Mouse (Mus musculus): Measurements from ENCODE around the gene Noc2l. TPM values are rescaled to one million over a fixed set of nuclear protein-coding genes. Genes with fewer than 3 reads are reported as not detected.

Gene Noc2l
- 152 and 155 TPM in 2 replicates for polyA plus RNA-seq (2014; fragmentation: Nextera tagmentation; extraction: Ambion mirVana)

DNA sequence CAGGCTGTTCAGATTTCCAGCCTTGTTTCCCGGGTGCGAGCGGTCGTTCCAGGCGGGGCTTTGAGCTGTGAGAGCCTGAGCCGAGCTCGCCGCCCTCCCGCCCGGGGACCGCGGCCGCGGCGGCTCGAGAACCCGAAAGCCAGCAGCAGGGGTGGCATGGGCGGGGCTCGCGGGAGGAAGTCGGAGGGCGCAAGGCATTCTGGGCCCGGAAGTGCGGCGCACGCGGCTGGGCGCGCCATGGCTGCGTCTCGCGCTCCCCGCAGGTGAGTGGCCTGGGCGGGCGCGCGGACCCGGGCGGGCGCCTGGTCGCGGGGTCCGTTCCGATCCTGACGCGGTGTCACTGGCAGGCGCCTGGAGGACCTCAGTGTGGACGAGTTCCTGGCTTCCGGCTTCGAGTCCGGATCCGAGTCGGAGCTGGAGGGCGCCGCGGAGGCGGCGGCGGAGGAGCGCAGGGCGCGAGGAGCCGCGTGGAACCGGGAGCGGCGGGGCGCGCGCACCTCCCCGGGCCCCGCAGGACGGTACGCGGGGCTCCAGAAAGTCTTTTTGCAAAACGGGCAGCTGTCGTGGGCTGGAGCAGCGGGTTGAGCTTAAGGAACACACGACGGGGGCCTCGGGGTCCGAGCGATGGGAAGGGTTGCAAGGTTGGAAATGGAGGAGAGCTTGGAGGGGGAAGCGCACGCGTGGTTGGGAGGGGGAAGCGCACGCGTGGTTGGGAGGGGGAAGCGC, at the start of gene Noc2l:
Gene Noc2l (plus strand): TSS at position 203 of the 726 bp plus-strand sequence.
- Histone ChIP-seq H3K36me3 (ENCODE audit: control insufficient read depth, insufficient read depth, low read length) (peaks cover 45% of the 10 kb centered on the region), H3K4me3 (ENCODE audit: low read depth, low read length) (peak within 1 kb of the TSS; percentile 94), H3K9ac (ENCODE audit: low read depth, low read length) (peak within 1 kb of the TSS; percentile 93), H3K4me1 (replicated peaks; ENCODE audit: control insufficient read depth, insufficient read depth, low read length) (peaks cover 16% of the 10 kb centered on the region), H3K27me3 (replicated peaks; ENCODE audit: control insufficient read depth, insufficient read depth, low read length) (no peaks in the 10 kb centered on the region), H3K9me3 (ENCODE audit: control insufficient read depth, low read length) (no peaks in the 10 kb centered on the region), H3K27ac (ENCODE audit: low read depth, low read length) (peak within 1 kb of the TSS; percentile 99), H3K4me2 (peak within 1 kb of the TSS; percentile 98)
- ATAC-seq (replicated peaks; ENCODE audit: low FRiP score): peak; percentile 86
- WGBS: under 1% methylated on average over 85 of the region's 90 CpGs
- peak; percentile 96 for DNase-seq (ENCODE audit: low spot score)

DNA sequence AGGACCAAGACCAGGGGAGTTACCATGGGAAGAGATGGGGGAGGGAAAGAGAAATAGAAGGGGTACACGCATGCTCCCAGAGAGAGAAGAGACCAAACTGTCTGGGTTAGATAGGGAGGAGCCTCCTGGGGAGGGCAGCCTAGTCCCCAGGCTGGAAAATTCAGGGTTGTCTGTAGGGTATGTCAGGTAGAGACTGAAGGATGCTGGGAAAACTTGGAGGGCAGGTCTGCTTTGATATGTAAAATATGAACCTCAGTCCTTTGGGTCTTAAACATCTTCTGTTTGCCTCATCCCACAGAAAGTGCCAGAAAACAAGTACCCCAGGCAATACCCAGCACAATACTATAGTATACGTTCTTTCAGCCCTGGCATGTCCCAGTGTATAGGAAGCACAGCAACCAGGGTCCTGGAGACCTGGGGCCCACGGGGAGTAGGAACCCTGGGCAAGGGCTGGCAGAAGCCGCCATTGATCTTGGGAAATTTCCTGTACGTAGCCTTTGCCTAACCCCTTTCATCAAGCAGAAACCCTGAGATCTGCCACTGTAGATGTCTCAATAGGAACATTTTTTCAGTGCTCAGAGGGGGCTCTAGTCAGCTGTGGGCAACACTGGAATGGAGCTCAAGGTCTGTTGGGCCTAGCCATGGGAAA, 47.5 kb upstream of the Noc2l start:
- H3K4me3 ChIP-seq (ENCODE audit: low read depth, low read length): no peak overlapping the region
- peak overlapping the region; percentile 16; the same call in 1 of the 2 replicates for H3K9ac ChIP-seq (ENCODE audit: low read depth, low read length)
- H3K36me3 ChIP-seq (ENCODE audit: control insufficient read depth, insufficient read depth, low read length): peaks cover 3% of the 10 kb centered on the region; the same call in 1 of the 2 replicates
- DNase-seq (ENCODE audit: low spot score) (no peak), ATAC-seq (replicated peaks; ENCODE audit: low FRiP score) (no peak)
- 60% methylated on average over 5 of the region's 5 CpGs for WGBS
- peaks cover 70% of the 10 kb centered on the region for H3K4me1 ChIP-seq (replicated peaks; ENCODE audit: control insufficient read depth, insufficient read depth, low read length)
- H3K27ac ChIP-seq (ENCODE audit: low read depth, low read length): no peak overlapping the region
- no peak overlapping the region for H3K4me2 ChIP-seq
- no peaks in the 10 kb centered on the region for H3K9me3 ChIP-seq (ENCODE audit: control insufficient read depth, low read length)
- H3K27me3 ChIP-seq (replicated peaks; ENCODE audit: control insufficient read depth, insufficient read depth, low read length): no peaks in the 10 kb centered on the region

DNA sequence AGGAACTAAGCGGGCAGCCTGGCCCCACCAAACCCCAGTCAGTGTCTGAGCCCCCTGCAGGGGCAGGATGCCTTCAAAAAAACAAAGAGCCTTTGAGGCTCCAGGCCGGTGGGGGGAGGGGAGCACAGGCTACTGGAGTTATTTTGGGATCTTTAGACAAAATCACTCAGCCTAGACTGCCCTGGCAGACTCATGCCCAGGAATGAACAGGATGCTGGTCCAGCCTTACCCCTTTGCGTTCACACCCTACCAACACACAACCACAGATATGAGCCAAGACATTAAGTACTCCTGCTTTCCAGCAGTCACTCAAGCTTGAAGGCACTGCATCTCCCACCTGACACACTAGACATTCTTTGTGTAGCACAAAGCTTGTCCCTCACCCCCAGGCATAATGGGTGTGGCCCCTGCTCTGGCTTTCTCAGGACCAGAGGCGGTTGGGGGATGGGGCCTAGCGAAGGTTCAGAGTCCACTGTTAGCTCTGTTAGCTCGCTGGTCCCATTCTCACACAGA, 46.9 kb upstream of the Noc2l start:
- H3K36me3 ChIP-seq (ENCODE audit: control insufficient read depth, insufficient read depth, low read length): peaks cover 3% of the 10 kb centered on the region; the same call in 1 of the 2 replicates
- H3K4me1 ChIP-seq (replicated peaks; ENCODE audit: control insufficient read depth, insufficient read depth, low read length): peaks cover 72% of the 10 kb centered on the region
- no peaks in the 10 kb centered on the region for H3K9me3 ChIP-seq (ENCODE audit: control insufficient read depth, low read length)
- H3K4me2 ChIP-seq: peak overlapping the region; percentile 26; the same call in 1 of the 2 replicates
- no peaks in the 10 kb centered on the region for H3K27me3 ChIP-seq (replicated peaks; ENCODE audit: control insufficient read depth, insufficient read depth, low read length)
- ATAC-seq (replicated peaks; ENCODE audit: low FRiP score) (no peak), DNase-seq (ENCODE audit: low spot score) (no peak)
- 0 out of 2 replicates have a peak overlapping the region, but pooled peaks have one; percentile 16 for H3K9ac ChIP-seq (ENCODE audit: low read depth, low read length)
- H3K27ac ChIP-seq (ENCODE audit: low read depth, low read length): peak overlapping the region; percentile 39; the same call in 1 of the 2 replicates
- H3K4me3 ChIP-seq (ENCODE audit: low read depth, low read length): no peak overlapping the region
- 36% methylated on average over 6 of the region's 6 CpGs for WGBS

DNA sequence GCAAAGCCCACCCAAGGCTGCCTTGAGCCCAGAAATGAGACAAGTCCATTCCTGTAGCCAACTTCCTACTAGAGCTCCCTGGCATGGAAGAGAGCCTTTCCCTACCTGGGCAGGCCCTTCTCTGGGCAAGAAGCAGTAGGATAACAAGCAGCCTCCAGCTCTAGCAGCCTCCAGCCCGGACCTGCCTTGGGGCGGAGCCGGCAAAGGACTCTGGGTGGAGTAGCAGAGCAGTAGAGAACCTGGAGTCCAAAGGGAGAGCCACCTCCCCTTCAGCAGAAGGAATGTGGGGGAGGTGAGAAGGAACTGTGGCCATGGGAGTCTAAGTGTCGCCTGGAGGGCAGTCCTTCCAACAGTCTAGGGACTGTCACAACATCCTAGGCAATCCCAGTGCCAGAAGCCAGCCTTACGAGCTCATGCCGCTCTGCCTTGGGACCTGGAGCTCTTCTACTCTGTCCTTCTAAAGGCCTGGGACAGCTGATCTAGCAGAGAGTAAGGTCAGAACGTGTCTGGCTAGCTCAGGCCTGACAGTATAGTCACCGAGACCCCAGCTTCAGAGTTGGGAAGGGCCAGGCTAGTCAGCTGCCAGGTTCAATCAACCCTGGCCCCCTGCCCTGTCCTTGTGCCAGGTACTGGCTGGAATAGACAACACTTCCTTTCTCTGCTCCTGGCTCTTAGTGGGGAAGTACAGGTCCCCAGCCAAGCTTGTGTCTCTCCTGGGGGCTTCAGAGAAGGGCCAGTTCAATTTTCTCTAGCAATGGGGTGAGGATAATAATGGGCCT, 43.2 kb upstream of the Noc2l start:
- 53% methylated on average over 8 of the region's 8 CpGs for WGBS
- DNase-seq (ENCODE audit: low spot score) (no peak), ATAC-seq (replicated peaks; ENCODE audit: low FRiP score) (0 out of 2 replicates have a peak, but pooled peaks have one; percentile 22)
- Histone ChIP-seq H3K4me3 (ENCODE audit: low read depth, low read length) (no peak overlapping the region), H3K9me3 (ENCODE audit: control insufficient read depth, low read length) (no peaks in the 10 kb centered on the region), H3K9ac (ENCODE audit: low read depth, low read length) (no peak overlapping the region), H3K36me3 (ENCODE audit: control insufficient read depth, insufficient read depth, low read length) (no peaks in the 10 kb centered on the region; the same call in 1 of the 2 replicates), H3K27me3 (replicated peaks; ENCODE audit: control insufficient read depth, insufficient read depth, low read length) (peaks cover 8% of the 10 kb centered on the region), H3K27ac (ENCODE audit: low read depth, low read length) (no peak overlapping the region), H3K4me2 (0 out of 2 replicates have a peak overlapping the region, but pooled peaks have one; percentile 8), H3K4me1 (replicated peaks; ENCODE audit: control insufficient read depth, insufficient read depth, low read length) (peaks cover 58% of the 10 kb centered on the region)

DNA sequence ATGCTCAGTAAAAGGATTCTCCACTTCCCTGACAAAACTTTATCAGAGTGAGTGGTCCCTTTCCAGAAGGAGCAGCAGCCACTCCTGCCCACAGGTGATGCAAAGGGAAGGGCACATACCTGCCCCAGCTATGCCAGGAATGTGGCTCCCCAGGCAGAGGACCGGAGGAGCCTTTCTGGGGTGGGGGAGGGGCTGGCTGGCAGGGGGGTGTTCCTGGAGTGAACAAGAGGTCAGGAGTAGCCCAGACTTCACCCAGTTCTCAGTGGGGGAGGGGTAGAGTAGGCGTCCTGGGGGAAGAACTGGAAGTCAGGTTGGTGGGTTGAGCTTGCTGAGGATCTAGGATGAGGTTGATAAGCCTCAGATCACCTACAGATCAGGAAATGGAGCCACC, 42.6 kb upstream of the Noc2l start:
- Histone ChIP-seq H3K4me3 (ENCODE audit: low read depth, low read length) (no peak overlapping the region), H3K27me3 (replicated peaks; ENCODE audit: control insufficient read depth, insufficient read depth, low read length) (peaks cover 8% of the 10 kb centered on the region), H3K36me3 (ENCODE audit: control insufficient read depth, insufficient read depth, low read length) (no peaks in the 10 kb centered on the region; the same call in 1 of the 2 replicates), H3K4me1 (replicated peaks; ENCODE audit: control insufficient read depth, insufficient read depth, low read length) (peaks cover 55% of the 10 kb centered on the region), H3K9me3 (ENCODE audit: control insufficient read depth, low read length) (no peaks in the 10 kb centered on the region), H3K27ac (ENCODE audit: low read depth, low read length) (no peak overlapping the region), H3K9ac (ENCODE audit: low read depth, low read length) (no peak overlapping the region), H3K4me2 (no peak overlapping the region)
- ATAC-seq (replicated peaks; ENCODE audit: low FRiP score): no peak
- 36% methylated on average over 2 of the region's 2 CpGs for WGBS
- no peak for DNase-seq (ENCODE audit: low spot score)

DNA sequence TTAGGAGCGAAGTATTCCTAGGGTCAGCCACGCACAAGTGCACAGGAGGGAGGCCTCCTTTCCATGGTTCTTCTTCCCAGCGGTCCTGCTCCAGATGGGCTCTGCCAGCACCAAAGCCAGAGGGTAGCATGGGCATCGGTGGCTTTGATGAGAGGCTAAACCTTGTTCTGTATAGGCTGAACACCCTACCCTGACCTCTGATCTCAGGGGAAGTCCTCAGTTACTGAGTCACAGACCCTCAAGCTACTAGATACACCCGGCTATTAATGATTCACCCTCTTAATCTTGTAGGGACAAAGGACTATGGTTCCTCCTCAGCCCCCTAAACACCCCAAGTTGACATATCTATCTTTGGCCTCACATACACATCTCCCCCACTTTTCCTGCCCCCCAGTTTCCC, 41.9 kb upstream of the Noc2l start:
- H3K4me3 ChIP-seq (ENCODE audit: low read depth, low read length): 0 out of 2 replicates have a peak overlapping the region, but pooled peaks have one; percentile 7
- peaks cover 48% of the 10 kb centered on the region for H3K4me1 ChIP-seq (replicated peaks; ENCODE audit: control insufficient read depth, insufficient read depth, low read length)

DNA sequence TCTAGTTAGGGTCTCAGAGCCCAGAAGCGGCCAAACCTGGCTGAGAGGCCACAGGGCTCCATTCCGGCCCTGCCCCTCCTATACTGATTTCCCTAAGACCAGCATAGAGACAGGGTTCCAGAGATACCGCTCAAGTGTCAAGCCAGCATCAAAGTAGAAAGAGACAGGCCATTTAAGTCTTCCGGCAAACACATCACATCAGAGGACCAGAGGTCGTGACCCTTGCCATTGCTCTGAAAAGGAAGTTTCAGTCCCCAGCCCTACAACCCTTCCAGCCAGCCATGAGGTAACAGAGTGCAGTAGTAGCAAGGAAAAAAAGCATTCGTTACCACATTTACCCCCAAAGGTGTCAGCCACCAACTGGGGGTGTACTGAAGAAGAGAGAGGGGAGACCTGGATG, 41.5 kb upstream of the Noc2l start:
- peak overlapping the region; percentile 99 for H3K4me2 ChIP-seq
- no peaks in the 10 kb centered on the region; the same call in 1 of the 2 replicates for H3K36me3 ChIP-seq (ENCODE audit: control insufficient read depth, insufficient read depth, low read length)
- ATAC-seq (replicated peaks; ENCODE audit: low FRiP score): no peak
- H3K27me3 ChIP-seq (replicated peaks; ENCODE audit: control insufficient read depth, insufficient read depth, low read length): peaks cover 8% of the 10 kb centered on the region
- no peaks in the 10 kb centered on the region for H3K9me3 ChIP-seq (ENCODE audit: control insufficient read depth, low read length)
- 0 out of 2 replicates have a peak overlapping the region, but pooled peaks have one; percentile 7 for H3K4me3 ChIP-seq (ENCODE audit: low read depth, low read length)
- peaks cover 43% of the 10 kb centered on the region for H3K4me1 ChIP-seq (replicated peaks; ENCODE audit: control insufficient read depth, insufficient read depth, low read length)
- WGBS: 45% methylated on average over 6 of the region's 6 CpGs
- no peak overlapping the region for H3K27ac ChIP-seq (ENCODE audit: low read depth, low read length)
- no peak for DNase-seq (ENCODE audit: low spot score)
- H3K9ac ChIP-seq (ENCODE audit: low read depth, low read length): no peak overlapping the region

More for the DNA sequence above, 41.9 kb upstream of the Noc2l start:
- Histone ChIP-seq H3K4me2 (peak overlapping the region; percentile 99), H3K36me3 (ENCODE audit: control insufficient read depth, insufficient read depth, low read length) (no peaks in the 10 kb centered on the region; the same call in 1 of the 2 replicates), H3K27ac (ENCODE audit: low read depth, low read length) (no peak overlapping the region), H3K9ac (ENCODE audit: low read depth, low read length) (no peak overlapping the region), H3K9me3 (ENCODE audit: control insufficient read depth, low read length) (no peaks in the 10 kb centered on the region), H3K27me3 (replicated peaks; ENCODE audit: control insufficient read depth, insufficient read depth, low read length) (peaks cover 8% of the 10 kb centered on the region)
- ATAC-seq (replicated peaks; ENCODE audit: low FRiP score) (no peak), DNase-seq (ENCODE audit: low spot score) (no peak)
- 67% methylated on average over 5 of the region's 5 CpGs for WGBS
